Mouse (Mus musculus) heart, embryonic 15.5 days (tissue): ENCODE measurements around the gene Deup1. TPM values are rescaled to one million over a fixed set of nuclear protein-coding genes. Genes with fewer than 3 reads are reported as not detected.

Experiments used
- ATAC-seq: fragments of 200-750 bp; cut with Nextera tagmentation; replicated peaks from 2 replicates; pipeline ENCODE4 v1.8.0; 2017; ENCODE audit warnings: low read depth, moderate TSS enrichment; ENCODE audit not compliant: insufficient number of reproducible peaks, insufficient read depth, low FRiP score
- H3K27ac ChIP-seq: fragments of 300-500 bp; sonication (generic); 2 replicates; pipeline ENCODE4 v1.5.1; 2015; ENCODE audit warnings: mild to moderate bottlenecking, inconsistent platforms
- H3K27me3 ChIP-seq: fragments of 300-500 bp; sonication (generic); 2 replicates; pipeline ENCODE4 v1.6.1; 2015; ENCODE audit warnings: inconsistent platforms
- H3K36me3 ChIP-seq: fragments of 300-500 bp; sonication (generic); 2 replicates; pipeline ENCODE4 v1.6.1; 2015; ENCODE audit warnings: mild to moderate bottlenecking, inconsistent platforms
- H3K4me1 ChIP-seq: fragments of 300-500 bp; sonication (generic); replicated peaks from 2 replicates; pipeline ENCODE4 v1.6.1; 2015; ENCODE audit warnings: inconsistent platforms
- H3K4me2 ChIP-seq: fragments of 300-500 bp; sonication (generic); 2 replicates; pipeline ENCODE4 v1.6.1; 2015; ENCODE audit warnings: inconsistent platforms, mild to moderate bottlenecking, moderate library complexity
- H3K4me3 ChIP-seq: fragments of 300-500 bp; sonication (generic); 2 replicates; pipeline ENCODE4 v1.5.1; 2015; ENCODE audit warnings: mild to moderate bottlenecking, inconsistent platforms
- H3K9ac ChIP-seq: fragments of 300-500 bp; sonication (generic); 2 replicates; pipeline ENCODE4 v1.6.1; 2015; ENCODE audit warnings: mild to moderate bottlenecking, inconsistent platforms
- H3K9me3 ChIP-seq: fragments of 300-500 bp; sonication (generic); replicated peaks from 2 replicates; pipeline ENCODE4 v1.6.1; 2016; ENCODE audit warnings: inconsistent platforms
- WGBS: fragments of 180-500 bp; shearing (Covaris S2); methylation state at CpG from one replicate; pipeline ENCODE4 v1.1.7; 2015; ENCODE audit warnings: mixed read lengths; 5-methylcytosine and 5-hydroxymethylcytosine counted together
- polyA plus RNA-seq: library from polyadenylated mRNA; unstranded; fragments of >200 nt; fragmentation: Nextera tagmentation; extraction: Ambion mirVana; gene quantifications from 2 replicates; pipeline ENCODE4 v1.2.1, GENCODE M21; 2015

The Deup1 gene
- polyA plus RNA-seq, 1 experiment from 2014 or later = 0.89 TPM

DNA sequence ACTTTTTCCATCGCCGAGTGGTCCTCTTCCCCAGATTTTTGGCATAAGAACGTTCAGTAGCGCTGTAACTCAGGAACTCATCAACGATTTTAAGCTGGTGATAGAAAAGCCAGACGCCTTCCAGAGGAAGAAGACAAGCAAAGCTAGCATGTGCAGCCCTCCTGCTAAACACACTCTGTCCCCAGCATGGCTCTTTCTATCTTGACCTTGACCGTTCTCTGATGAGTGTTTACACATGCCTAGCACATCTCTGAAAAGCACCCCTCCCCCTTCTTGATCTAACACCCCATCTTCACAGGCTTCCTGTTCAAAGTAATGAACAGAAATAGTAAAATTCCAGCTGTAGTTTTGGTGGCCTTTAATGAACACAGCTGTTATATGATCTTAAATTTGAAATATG is 99.4 kb downstream of the Deup1 start:
- H3K4me1 ChIP-seq = peaks cover 51% of the 10 kb centered on the region
- no peak overlapping the region for H3K4me3 ChIP-seq
- H3K27me3 ChIP-seq = no peaks in the 10 kb centered on the region
- ATAC-seq = no peak
- no peaks in the 10 kb centered on the region for H3K9me3 ChIP-seq
- no peak overlapping the region for H3K9ac ChIP-seq
- H3K4me2 ChIP-seq = no peak overlapping the region
- H3K36me3 ChIP-seq = no peaks in the 10 kb centered on the region
- WGBS = 36% methylated on average over 7 of the region's 7 CpGs
- 0 out of 2 replicates have a peak overlapping the region, but pooled peaks have one; percentile 3 for H3K27ac ChIP-seq

- no peak overlapping the region for H3K4me2 ChIP-seq
Observed at GRCm38 (mm10) chr9:15527846-15528245, 99.9 kb downstream of the Deup1 start.

GRCm38 (mm10) chr9:15526539-15526938 is 101.2 kb downstream of the Deup1 start:
- no peak for ATAC-seq
- Histone ChIP-seq H3K27me3 (no peaks in the 10 kb centered on the region), H3K4me1 (peaks cover 62% of the 10 kb centered on the region), H3K27ac (0 out of 2 replicates have a peak overlapping the region, but pooled peaks have one; percentile 11), H3K9me3 (no peaks in the 10 kb centered on the region), H3K4me2 (no peak overlapping the region), H3K9ac (no peak overlapping the region), H3K4me3 (no peak overlapping the region), H3K36me3 (no peaks in the 10 kb centered on the region)
- 67% methylated on average over 7 of the region's 7 CpGs for WGBS

More at GRCm38 (mm10) chr9:15527846-15528245, 99.9 kb downstream of the Deup1 start:
- H3K36me3 ChIP-seq = no peaks in the 10 kb centered on the region
- H3K4me1 ChIP-seq = peaks cover 53% of the 10 kb centered on the region
- H3K27me3 ChIP-seq = no peaks in the 10 kb centered on the region
- no peak for ATAC-seq
- H3K9ac ChIP-seq = no peak overlapping the region
- H3K9me3 ChIP-seq = no peaks in the 10 kb centered on the region
- WGBS = 59% methylated on average over 6 of the region's 6 CpGs
- no peak overlapping the region for H3K4me3 ChIP-seq
- H3K27ac ChIP-seq = 0 out of 2 replicates have a peak overlapping the region, but pooled peaks have one; percentile 3

- H3K27ac ChIP-seq = peak overlapping the region; percentile 62
- no peak overlapping the region for H3K9ac ChIP-seq
- H3K9me3 ChIP-seq = no peaks in the 10 kb centered on the region
- H3K4me1 ChIP-seq = peaks cover 67% of the 10 kb centered on the region
- 26% methylated on average over 8 of the region's 8 CpGs for WGBS
- no peaks in the 10 kb centered on the region for H3K36me3 ChIP-seq
- ATAC-seq = peak; percentile 71
- no peaks in the 10 kb centered on the region for H3K27me3 ChIP-seq
- H3K4me3 ChIP-seq = no peak overlapping the region
- peak overlapping the region; percentile 22; the same call in 1 of the 2 replicates for H3K4me2 ChIP-seq
Observed at GRCm38 (mm10) chr9:15525246-15525645, 102.5 kb downstream of the Deup1 start.

- peaks cover 51% of the 10 kb centered on the region for H3K4me1 ChIP-seq
- ATAC-seq = no peak
- 83% methylated on average over 6 of the region's 6 CpGs for WGBS
- H3K27me3 ChIP-seq = no peaks in the 10 kb centered on the region
- no peaks in the 10 kb centered on the region for H3K9me3 ChIP-seq
- no peak overlapping the region for H3K27ac ChIP-seq
- H3K4me3 ChIP-seq = no peak overlapping the region
- no peak overlapping the region for H3K4me2 ChIP-seq
- H3K9ac ChIP-seq = no peak overlapping the region
- H3K36me3 ChIP-seq = no peaks in the 10 kb centered on the region
Observed at GRCm38 (mm10) chr9:15523646-15524045, 104.1 kb downstream of the Deup1 start.

- no peaks in the 10 kb centered on the region for H3K36me3 ChIP-seq
- ATAC-seq = no peak
Observed at GRCm38 (mm10) chr9:15522887-15523286, 104.8 kb downstream of the Deup1 start.

GRCm38 (mm10) chr9:15522348-15522747 is 105.4 kb downstream of the Deup1 start:
- no peaks in the 10 kb centered on the region for H3K36me3 ChIP-seq
- H3K4me2 ChIP-seq = no peak overlapping the region
- H3K27ac ChIP-seq = no peak overlapping the region
- H3K27me3 ChIP-seq = no peaks in the 10 kb centered on the region
- peaks cover 40% of the 10 kb centered on the region for H3K4me1 ChIP-seq
- no peaks in the 10 kb centered on the region for H3K9me3 ChIP-seq
- H3K9ac ChIP-seq = no peak overlapping the region
- 81% methylated on average over 10 of the region's 10 CpGs for WGBS
- H3K4me3 ChIP-seq = no peak overlapping the region
- no peak for ATAC-seq

More at GRCm38 (mm10) chr9:15522887-15523286, 104.8 kb downstream of the Deup1 start:
- Histone ChIP-seq H3K9me3 (no peaks in the 10 kb centered on the region), H3K4me3 (no peak overlapping the region), H3K9ac (no peak overlapping the region), H3K4me1 (peaks cover 46% of the 10 kb centered on the region), H3K27me3 (no peaks in the 10 kb centered on the region), H3K4me2 (no peak overlapping the region), H3K27ac (no peak overlapping the region)
- 46% methylated on average over 5 of the region's 5 CpGs for WGBS

DNA sequence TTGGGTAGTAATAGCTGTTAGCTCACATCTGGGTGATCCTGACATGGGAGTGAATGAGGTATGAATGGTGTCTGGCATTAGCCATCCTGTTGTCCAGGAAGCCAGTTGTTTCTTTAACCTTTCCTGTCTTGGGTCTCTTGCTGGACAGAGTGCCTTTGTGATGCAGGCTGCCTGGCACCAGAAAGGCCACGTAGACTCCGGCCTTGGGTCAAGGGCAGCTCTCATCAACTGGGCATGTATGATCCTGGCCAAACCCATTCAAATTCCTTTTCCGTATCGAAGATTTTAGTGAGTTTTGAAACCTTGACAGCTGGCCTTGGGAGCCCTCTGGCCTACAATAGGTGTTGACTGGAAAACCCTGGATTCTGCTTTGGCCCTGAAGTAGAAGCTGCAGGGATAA is 109.8 kb downstream of the Deup1 start:
- Histone ChIP-seq H3K36me3 (no peaks in the 10 kb centered on the region), H3K9me3 (no peaks in the 10 kb centered on the region), H3K9ac (no peak overlapping the region), H3K4me2 (no peak overlapping the region), H3K4me3 (no peak overlapping the region), H3K27me3 (no peaks in the 10 kb centered on the region), H3K27ac (no peak overlapping the region), H3K4me1 (peaks cover 40% of the 10 kb centered on the region)
- no peak for ATAC-seq
- WGBS = 72% methylated on average over 4 of the region's 4 CpGs

GRCm38 (mm10) chr9:15516007-15516406 is 111.7 kb downstream of the Deup1 start:
- ATAC-seq = no peak
- H3K27ac ChIP-seq = no peak overlapping the region
- no peaks in the 10 kb centered on the region for H3K36me3 ChIP-seq
- H3K27me3 ChIP-seq = no peaks in the 10 kb centered on the region
- no peak overlapping the region for H3K4me2 ChIP-seq
- H3K9me3 ChIP-seq = no peaks in the 10 kb centered on the region
- H3K4me1 ChIP-seq = peaks cover 36% of the 10 kb centered on the region
- 64% methylated on average over 2 of the region's 2 CpGs for WGBS
- H3K9ac ChIP-seq = no peak overlapping the region
- no peak overlapping the region for H3K4me3 ChIP-seq

- Histone ChIP-seq H3K9ac (no peak overlapping the region), H3K4me2 (peak overlapping the region; percentile 28), H3K27ac (peak overlapping the region; percentile 39), H3K9me3 (no peaks in the 10 kb centered on the region), H3K4me3 (no peak overlapping the region), H3K4me1 (peaks cover 37% of the 10 kb centered on the region), H3K36me3 (no peaks in the 10 kb centered on the region), H3K27me3 (no peaks in the 10 kb centered on the region)
- ATAC-seq = peak; percentile 53; the same call in 1 of the 2 replicates
- 18% methylated on average over 7 of the region's 7 CpGs for WGBS
Observed at GRCm38 (mm10) chr9:15512918-15513317, 114.8 kb downstream of the Deup1 start.

GRCm38 (mm10) chr9:15510557-15511310 is 117.0 kb downstream of the Deup1 start:
- 44% methylated on average over 3 of the region's 3 CpGs for WGBS
- H3K4me1 ChIP-seq = peaks cover 35% of the 10 kb centered on the region

More at GRCm38 (mm10) chr9:15510557-15511310, 117.0 kb downstream of the Deup1 start:
- ATAC-seq = no peak
- no peaks in the 10 kb centered on the region for H3K9me3 ChIP-seq
- no peaks in the 10 kb centered on the region for H3K27me3 ChIP-seq
- H3K27ac ChIP-seq = no peak overlapping the region
- H3K4me3 ChIP-seq = no peak overlapping the region
- no peak overlapping the region for H3K9ac ChIP-seq
- no peak overlapping the region for H3K4me2 ChIP-seq
- H3K36me3 ChIP-seq = no peaks in the 10 kb centered on the region
